Mouse (Mus musculus): ENCODE results near the gene Phf12. TPM values are rescaled to one million over a fixed set of nuclear protein-coding genes. Genes with fewer than 3 reads are reported as not detected.

Phf12 gene
- polyA plus RNA-seq (2017; shearing (Covaris generic)) = 29.9 TPM

GRCm38 (mm10) chr11:77982441-77982905 is at the start of gene Phf12:
Gene Phf12 (plus strand): TSS chr11:77982754.

GRCm38 (mm10) chr11:78031947-78032808 is 49.6 kb downstream of the Phf12 start, which contains the start of gene Dhrs13:
Gene Dhrs13 (plus strand): TSS chr11:78032280.

GRCm38 (mm10) chr11:78037831-78038752 is 55.5 kb downstream of the Phf12 start, which contains the start of gene Flot2:
Gene Flot2 (plus strand): TSS chr11:78037931.

Other genes starting within 250 kb of the Phf12 start
- 81.4 TPM for gene Myo18a, start 219.5 kb upstream of the Phf12 start, polyA plus RNA-seq (2017; shearing (Covaris generic))
- 0.41 TPM for gene Gm10277, start 195.0 kb upstream of the Phf12 start, polyA plus RNA-seq (2017; shearing (Covaris generic))
- 1.8 TPM for gene Pipox, start 88.7 kb upstream of the Phf12 start, polyA plus RNA-seq (2017; shearing (Covaris generic))
- gene Sez6, start 52.0 kb upstream of the Phf12 start, polyA plus RNA-seq (2017; shearing (Covaris generic)) = not detected
- 1.5 TPM for gene Dhrs13, start 49.5 kb downstream of the Phf12 start, polyA plus RNA-seq (2017; shearing (Covaris generic))
- gene Flot2, start 55.2 kb downstream of the Phf12 start, polyA plus RNA-seq (2017; shearing (Covaris generic)) = 34.0 TPM
- gene Eral1, start 97.6 kb downstream of the Phf12 start, polyA plus RNA-seq (2017; shearing (Covaris generic)) = 40.5 TPM
- gene Fam222b, start 111.9 kb downstream of the Phf12 start, polyA plus RNA-seq (2017; shearing (Covaris generic)) = 28.8 TPM
- 6.3 TPM for gene Traf4, start 182.8 kb downstream of the Phf12 start, polyA plus RNA-seq (2017; shearing (Covaris generic))
- 14.2 TPM for gene Nek8, start 193.9 kb downstream of the Phf12 start, polyA plus RNA-seq (2017; shearing (Covaris generic))
- 4.6 TPM for gene Tlcd1, start 194.0 kb downstream of the Phf12 start, polyA plus RNA-seq (2017; shearing (Covaris generic))
- 1,229 TPM for gene Rpl23a, start 200.8 kb downstream of the Phf12 start, polyA plus RNA-seq (2017; shearing (Covaris generic))
- 0.80 TPM for gene Rab34, start 205.7 kb downstream of the Phf12 start, polyA plus RNA-seq (2017; shearing (Covaris generic))
- gene Proca1, start 210.6 kb downstream of the Phf12 start, polyA plus RNA-seq (2017; shearing (Covaris generic)) = 0.82 TPM

All from inflammation-experienced regulatory T-cells, adult 16 weeks (primary cell).